Mouse (Mus musculus): ENCODE data around the gene Olfr263.
"Not testable (repeated sequence)": the region's sequence is repeated elsewhere in the genome, so short reads cannot be mapped to it uniquely, and the experiment has no call there.

The Olfr263 gene

DNA sequence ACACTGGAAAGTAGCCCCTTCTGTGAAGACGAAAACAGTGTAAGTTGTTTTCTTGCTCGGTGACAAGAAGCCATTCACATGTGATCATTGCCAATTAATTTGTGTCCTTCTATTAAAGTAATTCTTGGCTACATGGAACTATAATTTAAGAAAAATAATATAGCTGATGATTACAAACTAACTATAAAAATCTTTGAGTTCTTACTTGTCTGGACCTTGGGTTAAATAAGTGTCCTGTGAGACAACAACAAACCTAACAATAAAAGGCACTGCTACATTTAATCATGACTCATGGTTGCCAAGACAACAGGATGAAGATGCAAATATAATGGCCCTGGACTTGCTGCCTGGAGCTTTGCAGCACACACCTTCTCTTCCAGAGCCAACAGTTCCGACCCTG, at the start of gene Olfr263:
Olfr263 (plus strand) TSS at position 301 of the 400 bp plus-strand sequence.
- not testable (repeated sequence) for DNase-seq (ENCODE audit: low read depth, low spot score)

DNA sequence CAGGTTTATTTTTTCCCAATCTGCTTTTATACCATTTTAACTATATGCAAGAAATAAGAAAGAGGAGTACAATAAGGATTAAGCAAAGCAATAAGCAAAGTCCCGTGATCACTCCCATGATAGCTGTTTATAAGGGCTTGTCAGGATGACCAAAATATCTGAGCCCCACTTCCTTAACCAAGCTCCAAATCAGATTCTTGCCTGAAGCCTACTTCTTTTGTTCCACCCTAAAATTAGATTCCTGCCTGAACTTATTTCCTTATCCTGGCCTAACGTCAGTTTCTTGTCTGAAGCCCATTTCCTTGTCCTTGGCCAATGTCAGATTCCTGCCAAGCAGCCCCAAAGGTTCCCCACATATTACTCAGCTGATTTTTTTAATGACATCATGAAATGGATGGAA, 46.8 kb upstream of the Olfr263 start:
- no peak for DNase-seq (ENCODE audit: low read depth, low spot score)

DNA sequence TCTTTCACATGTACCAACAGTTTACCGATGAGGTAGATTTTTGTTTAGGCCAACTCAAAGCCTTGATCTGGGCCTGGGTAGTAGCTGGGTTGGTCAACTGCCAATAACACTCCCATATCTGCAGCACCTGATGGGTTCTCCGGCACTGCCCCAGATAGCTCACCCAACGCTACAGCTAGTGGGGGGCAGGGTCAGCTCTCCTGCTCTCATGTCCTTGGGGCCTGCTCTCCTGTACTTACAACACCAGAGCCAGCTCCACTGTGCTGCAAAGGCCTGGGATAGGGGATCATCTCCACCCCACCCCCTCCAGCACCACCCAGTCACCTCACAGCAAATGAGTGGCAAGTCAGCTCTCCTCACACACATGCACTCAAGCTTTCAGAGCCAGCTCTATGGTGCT, 19.7 kb upstream of the Olfr263 start:
- DNase-seq (ENCODE audit: low read depth, low spot score) = no peak

DNA sequence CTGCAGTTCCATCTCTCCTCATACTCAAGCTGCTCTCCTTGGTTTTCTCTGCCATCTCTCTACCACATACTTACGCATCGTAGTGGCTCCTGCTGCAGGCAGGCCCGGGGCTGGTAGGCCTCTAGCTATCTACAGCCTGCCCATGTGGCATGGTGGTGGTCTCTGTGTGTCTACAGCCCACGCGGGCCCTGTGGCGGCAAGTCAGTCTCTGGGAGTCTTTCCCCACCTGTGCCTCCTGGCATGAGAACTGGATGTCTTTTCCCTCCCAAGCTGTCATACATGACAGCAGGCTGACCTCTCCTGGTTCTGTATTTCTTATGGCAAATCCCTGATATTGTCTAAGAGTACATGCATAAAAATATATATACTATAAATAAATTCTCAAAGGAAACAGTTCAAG, 19.0 kb upstream of the Olfr263 start:
- DNase-seq (ENCODE audit: low read depth, low spot score) = no peak

DNA sequence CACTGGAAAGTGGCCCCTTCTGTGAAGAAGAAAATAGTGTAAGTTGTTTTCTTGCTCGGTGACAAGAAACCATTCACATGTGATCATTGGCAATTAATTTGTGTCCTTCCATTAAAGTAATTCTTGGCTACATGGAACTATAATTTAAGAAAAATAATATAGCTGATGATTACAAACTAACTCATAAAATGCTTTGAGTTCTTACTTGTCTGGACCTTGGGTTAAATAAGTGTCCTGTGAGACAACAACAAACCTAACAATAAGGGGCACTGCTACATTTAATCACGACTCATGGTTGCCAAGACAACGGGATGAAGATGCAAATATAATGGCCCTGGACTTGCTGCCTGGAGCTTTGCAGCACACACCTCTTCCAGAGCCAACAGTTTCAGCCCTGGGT, 18.3 kb upstream of the Olfr263 start, which contains the start of gene Olfr1369-ps1:
Olfr1369-ps1 (plus strand) TSS at position 301 of the 400 bp plus-strand sequence.
- not testable (repeated sequence) for DNase-seq (ENCODE audit: low read depth, low spot score)

DNA sequence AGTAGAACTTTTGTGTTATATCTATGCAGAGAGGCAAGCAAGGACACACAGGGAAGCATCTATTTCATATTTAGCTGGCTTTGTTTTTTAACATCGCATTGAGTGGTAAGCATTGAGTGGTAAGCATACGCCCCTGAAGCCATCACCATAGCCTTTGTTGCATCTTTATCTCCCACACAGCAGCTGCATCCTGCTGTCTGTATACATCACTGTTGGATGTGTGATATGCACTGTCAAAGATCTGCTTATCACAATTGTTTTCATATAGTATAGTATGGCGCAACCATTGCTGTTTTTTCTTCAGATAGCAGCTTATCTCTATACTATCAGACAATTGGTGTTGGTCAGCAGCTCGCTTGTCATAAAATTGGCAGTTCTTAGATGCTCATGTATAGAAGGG, 15.3 kb upstream of the Olfr263 start:
- DNase-seq (ENCODE audit: low read depth, low spot score) = no peak

DNA sequence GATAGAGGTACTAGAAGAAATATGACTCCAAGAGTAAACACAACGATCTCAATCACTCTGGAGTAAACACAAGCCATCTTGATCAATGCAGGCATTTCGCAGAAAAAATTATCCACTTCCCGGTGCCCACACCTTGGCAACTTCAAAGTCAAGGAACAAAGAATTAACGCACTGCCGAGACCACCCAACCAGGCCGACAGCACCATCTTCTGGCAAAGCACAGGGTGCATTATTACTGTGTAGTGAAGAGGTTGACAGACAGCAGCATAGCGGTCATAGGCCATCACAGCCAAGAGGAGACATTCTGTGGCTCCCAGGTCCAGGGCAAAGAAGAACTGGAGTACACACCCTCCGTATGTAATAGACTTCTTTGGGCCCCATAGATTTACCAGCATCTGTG, 13.0 kb downstream of the Olfr263 start:
- no peak for DNase-seq (ENCODE audit: low read depth, low spot score)

DNA sequence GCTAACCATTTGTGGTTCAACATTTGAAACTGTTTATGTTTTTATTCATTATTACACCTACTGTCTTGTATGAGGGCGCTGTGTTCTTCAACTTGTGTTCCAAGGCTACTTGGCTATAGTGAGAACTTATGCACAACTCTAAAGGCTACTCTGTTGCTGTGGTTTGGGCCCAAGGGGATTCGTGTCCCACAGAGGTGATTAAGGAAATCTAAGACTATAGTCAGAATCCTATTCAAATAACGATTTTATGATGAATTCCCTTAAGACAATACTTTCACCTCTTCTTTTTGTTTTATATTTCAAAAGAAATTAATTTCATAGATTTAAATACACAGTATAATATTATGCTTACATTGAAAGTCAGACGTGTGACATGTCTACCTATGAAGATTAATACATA, 16.3 kb downstream of the Olfr263 start, which contains the start of gene Olfr1368:
Olfr1368 (minus strand) TSS at position 101 of the 400 bp plus-strand sequence.
- no peak for DNase-seq (ENCODE audit: low read depth, low spot score)

DNA sequence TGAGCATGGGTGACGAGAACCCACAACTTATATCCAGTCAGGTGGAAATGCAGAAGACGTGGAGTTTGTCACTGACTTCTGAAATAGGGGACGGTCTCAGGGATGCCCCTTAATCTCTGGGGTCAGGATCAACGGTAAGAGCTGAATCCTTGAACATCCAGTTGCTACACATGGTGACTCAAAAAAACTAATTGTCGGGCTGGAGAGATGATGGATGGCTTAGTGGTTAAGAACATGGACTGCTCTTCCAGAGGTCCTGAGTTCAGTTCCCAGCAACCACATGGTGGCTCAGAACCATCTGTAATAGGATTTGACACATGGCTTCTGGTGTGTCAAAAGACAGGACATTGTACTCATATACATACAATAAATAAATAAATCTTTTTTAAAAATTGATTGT, 26.4 kb downstream of the Olfr263 start:
- DNase-seq (ENCODE audit: low read depth, low spot score) = no peak

DNA sequence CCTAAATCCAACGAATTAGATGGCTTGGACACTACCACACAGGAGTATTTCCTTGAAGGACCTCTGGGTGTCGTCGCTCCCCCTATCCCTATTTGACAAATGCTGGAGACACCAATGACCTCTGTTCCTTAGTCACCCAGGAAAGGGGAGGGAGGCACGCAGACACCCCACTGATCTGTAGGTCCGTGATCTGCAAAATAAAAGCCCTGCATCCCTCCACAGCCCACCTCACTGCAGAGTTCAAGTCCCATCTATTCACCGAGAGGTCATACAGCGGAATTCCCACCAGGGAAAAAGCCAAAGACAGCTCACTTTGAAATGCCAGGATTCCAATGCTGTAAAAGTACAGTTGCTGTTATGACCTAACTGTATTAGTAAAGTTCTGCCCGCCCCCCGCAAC, 28.6 kb downstream of the Olfr263 start:
- no peak for DNase-seq (ENCODE audit: low read depth, low spot score)

DNA sequence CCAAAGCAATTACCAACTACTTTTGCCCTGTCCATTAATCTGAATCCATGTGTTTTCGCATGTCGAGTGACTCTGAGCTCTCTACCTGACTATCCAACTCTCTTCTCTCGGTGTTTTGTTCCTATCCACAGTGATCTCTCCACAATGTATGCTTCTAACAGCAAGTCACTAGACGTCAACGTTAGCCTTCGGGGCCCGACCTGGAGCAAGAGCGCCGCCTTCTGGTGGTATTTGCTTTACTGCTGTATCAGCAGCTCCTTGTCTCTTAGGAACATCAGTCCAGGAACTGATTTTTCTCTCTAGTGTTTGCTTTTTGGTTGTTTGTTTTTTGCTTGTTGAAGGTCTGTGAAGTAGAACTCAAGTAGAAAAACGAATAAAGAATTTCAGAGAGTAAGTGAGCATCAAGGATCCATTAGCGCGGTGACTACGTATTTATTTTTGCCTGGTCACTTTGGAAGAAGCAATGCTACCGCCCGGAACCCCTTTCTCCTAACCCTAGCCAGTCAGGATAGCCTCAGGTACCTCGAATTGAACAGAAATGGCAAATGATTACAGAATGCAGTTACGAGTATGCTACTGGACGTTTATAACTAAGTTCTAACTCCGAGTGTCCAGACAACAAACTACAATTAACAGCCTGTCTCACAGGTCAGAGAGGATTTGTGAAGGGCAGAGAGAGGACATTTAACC, 29.5 kb downstream of the Olfr263 start:
- peak; percentile 51 for DNase-seq (ENCODE audit: low read depth, low spot score)

DNA sequence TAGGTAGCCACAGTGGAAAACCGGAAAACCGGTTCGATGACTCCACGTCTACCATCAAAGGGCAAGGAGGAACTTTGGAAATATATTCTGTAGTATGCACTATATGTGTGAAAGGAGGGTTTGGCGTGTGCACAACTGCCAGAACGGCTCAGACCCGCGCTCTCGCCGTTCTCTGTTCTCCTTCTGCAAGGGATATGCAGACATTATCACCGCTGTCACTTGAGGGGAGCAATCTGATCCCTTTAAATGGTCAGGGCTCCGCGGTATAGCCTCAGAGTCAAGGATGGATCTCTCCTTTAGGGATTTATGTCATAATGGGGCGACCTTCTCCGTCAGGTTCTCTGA, 30.0 kb downstream of the Olfr263 start:
- no peak for DNase-seq (ENCODE audit: low read depth, low spot score)

DNA sequence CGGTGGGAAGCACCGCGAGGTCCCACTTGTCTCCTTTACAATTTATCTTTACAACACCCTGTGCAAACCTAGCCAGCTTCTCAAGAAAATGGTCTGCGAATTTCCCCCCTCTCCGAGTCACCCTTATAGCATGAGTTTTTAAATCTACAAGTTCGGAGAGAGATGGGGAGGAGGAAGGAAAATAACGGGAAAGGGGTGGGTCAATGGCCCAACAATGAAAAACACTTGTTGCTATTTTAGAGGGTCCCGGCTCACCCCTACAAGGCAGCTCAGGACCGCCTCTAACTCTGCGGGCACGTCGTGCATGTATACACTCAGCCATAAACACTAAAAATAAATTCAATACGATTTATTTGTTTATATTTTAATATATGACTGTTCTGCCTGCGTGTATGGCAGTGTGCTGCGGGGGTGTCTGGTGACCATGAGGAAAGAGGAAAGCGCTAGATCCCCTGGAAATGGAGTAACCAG, 30.6 kb downstream of the Olfr263 start:
- DNase-seq (ENCODE audit: low read depth, low spot score) = no peak

DNA sequence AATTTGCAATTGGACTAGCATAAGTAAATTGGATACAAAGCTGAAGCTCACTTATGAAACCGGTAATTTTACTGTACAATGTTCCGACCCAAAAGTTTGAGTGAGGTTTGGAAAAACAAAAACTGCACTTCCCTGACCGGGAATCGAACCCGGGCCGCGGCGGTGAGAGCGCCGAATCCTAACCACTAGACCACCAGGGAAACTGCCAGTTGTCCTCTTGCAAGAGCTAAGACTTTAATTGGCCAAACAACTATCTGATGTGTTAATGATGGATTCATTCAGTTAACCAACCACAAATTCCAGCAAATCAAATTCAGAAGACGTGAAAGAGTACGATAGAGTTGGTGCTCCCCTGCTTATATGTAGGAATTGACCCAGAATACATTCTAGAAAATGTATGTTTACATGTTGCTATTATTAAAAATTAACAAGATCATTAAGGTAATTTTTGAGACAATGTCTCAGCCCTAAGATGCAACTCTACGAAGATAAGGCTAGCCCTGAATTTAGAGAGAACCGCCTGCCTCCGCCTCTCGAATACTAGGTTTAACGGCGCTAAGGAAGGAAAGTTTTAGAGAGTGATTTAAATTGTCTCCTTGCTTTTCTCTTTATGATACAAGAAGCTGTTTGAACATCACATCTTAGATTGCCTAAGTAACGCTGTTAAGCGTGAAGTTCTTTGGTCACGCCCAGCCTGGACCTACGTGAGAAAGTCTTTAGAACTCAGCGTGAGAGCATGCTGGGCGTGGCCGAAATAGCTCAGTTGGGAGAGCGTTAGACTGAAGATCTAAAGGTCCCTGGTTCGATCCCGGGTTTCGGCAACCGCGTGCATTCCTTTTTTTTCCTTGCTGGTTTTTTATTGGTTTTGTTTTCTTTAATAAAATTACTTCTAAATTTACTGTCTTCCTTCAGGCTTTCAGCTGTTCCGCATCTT, 31.5 kb downstream of the Olfr263 start:
- peak; percentile 86 for DNase-seq (ENCODE audit: low read depth, low spot score)

DNA sequence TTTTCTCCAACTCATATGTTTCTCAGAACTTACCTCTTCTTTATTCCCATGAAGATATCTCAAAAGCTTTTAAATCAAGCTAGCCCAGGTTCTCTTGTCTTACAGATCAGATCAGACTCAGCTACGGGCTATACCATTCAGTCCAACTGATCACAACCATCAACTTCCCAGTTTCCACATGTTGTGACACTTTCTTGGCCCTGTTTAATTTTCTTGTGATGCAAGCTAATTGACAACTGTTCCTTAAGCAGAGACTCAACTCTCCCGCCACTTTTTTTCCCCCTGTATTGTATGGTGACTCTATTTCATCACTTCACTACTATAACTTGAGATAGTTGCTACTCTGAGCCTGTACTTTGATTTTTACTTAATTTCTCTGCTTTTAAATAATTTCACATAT, 32.2 kb downstream of the Olfr263 start:
- DNase-seq (ENCODE audit: low read depth, low spot score) = no peak

DNA sequence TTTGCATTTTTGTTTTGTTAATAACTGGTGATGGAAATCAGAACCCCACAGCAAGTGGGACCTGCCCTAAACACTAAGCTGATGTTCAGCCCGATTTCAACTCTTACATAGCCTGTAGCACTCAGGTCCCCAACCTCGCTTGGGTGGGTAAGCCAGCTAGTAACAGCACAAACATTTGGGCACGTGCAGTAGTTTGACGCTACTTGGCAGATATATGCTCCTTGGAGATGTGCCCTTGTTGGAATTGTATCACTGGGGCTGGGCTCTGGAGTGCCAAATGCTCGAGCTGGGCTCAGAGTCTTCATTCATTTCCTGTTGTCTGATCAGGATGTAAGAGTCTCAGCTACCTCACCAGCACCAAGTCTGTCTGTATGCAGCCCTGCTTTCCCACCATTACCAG, 33.2 kb downstream of the Olfr263 start:
- DNase-seq (ENCODE audit: low read depth, low spot score) = no peak

DNA sequence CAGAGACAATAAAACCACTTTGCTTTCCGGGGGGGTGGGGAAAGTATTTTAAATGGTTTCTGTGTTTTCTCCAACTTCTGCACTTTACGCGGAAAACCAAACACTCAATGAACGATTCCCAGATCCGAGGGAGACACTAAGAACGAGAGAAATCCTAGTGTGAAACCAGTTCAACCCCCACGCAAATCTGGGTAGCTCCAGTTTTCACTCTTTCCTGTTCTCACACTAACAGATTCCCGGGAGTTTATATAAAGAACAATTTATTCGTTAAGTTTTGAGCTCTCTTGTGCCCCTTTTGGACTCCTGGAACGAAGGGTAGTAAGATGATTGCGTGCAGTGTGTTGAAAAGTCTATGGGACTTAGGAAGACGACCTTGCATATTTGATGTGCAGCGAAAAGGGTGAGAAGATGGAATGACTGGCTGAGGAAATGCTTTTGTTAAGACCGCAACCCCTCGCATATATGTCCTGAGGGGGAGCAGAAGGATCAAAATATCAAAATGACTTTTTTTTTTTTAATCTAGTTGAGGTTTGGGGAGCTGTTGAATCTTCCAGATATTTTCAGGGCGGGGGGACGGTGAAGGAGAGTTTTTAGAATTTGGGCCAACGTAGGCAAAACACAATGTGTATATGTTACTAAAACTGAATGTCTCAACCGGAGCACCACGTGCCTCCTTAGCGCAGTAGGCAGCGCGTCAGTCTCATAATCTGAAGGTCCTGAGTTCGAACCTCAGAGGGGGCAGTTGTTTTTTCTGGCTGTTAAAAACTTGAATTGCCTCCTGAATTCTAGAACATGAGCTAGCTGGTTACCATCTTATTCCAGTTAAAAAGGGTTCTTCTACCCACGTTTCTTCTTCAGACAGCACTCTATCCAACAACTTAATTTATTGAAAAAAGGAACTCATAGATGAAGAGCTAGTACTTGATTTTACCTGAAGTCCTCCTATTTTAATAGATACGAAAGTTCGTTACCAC, 37.8 kb downstream of the Olfr263 start:
- DNase-seq (ENCODE audit: low read depth, low spot score) = peak; percentile 62

DNA sequence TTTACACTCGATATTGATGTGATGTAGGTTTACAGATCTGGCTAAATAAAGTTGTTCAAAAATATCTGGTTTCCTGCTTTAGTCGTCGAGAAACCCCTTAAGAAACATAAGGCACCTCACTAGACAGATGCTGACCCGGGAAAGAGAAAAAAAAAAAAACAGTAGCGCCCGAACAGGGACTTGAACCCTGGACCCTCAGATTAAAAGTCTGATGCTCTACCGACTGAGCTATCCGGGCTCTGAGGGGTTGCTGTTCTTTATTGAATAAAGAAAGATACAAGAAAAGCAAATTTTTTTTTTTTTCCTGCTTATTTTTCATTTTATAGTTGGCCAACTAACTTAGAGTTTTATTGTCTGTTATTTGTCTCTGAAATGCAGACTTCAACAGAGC, 38.5 kb downstream of the Olfr263 start:
- peak; percentile 46 for DNase-seq (ENCODE audit: low read depth, low spot score)

DNA sequence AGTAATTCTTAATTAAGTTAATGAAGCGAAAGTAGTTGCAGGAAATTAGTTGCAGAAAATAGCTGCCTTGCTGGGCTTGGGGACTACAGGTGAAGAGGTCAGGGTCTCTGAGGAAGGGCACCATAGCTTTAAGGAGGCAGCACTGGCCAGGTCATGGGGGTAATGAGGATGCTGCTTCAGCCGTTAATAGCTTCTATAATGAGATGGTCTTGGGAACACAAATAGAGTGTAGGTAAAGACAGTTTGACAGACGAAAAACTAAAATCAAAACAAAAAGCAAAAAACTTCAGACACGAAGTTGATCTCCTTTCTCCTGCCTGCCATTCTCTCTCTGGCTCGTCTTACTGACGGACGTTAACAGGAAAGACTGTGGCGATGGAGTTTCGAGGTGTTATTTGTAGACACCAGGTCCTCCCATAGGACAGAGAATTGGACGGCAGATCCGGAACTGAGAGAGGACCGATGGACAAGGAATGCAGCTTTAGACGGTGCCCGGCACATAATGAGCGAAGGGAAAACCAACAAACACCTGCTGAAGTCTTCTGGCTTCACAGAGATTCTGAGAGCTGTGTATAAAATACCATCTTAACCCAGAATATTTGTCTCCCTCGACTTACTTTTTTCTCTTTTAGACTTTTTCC, 39.1 kb downstream of the Olfr263 start:
- peak; percentile 65 for DNase-seq (ENCODE audit: low read depth, low spot score)

DNA sequence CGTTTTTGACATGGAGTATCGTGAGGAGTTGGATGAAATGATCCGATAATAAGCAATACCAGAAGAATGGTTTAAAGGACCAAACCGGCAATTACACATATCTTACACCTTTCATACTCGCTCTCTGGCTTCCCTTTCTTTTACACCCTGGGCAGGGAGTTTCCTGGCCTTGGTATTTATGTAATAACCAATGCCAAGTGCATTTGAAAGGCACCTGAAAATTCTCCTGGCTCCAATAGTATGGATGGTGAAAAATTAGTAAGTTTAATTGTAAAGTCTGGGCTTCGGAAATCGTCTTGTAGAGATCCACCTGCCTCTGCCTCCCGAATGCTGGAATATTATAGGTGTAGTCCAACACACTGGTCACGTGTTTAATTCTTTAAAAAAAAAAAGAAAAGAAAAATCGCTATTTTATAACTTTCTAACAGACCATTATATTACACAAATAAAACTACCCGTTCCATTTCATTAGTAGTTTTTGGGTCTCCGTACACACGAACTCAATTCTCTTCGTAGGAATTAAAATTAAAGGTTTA, 39.8 kb downstream of the Olfr263 start:
- DNase-seq (ENCODE audit: low read depth, low spot score) = no peak
